Mouse (Mus musculus): ENCODE measurements around the gene Fbxl5. TPM values are rescaled to one million over a fixed set of nuclear protein-coding genes. Genes with fewer than 3 reads are reported as not detected.

The Fbxl5 gene
- polyA plus RNA-seq, 1 experiment from 2014 or later = 82.2 TPM

- Histone ChIP-seq H3K9ac (ENCODE audit: low read depth, low read length) (no peak overlapping the region), H3K27me3 (replicated peaks; ENCODE audit: control insufficient read depth, insufficient read depth, low read length) (no peaks in the 10 kb centered on the region), H3K4me2 (ENCODE audit: low read length) (no peak overlapping the region), H3K4me3 (ENCODE audit: low read length) (no peak overlapping the region), H3K27ac (ENCODE audit: low read depth, low read length) (no peak overlapping the region), H3K9me3 (ENCODE audit: control insufficient read depth, low read length) (no peaks in the 10 kb centered on the region), H3K36me3 (ENCODE audit: control insufficient read depth, insufficient read depth, low read length) (no peaks in the 10 kb centered on the region), H3K4me1 (ENCODE audit: control insufficient read depth, insufficient read depth, low read depth, low read length) (no peaks in the 10 kb centered on the region)
- no peak for ATAC-seq
- 89% methylated on average over 2 of the region's 2 CpGs for WGBS
Measured at GRCm38 (mm10) chr5:43855769-43856168, 34.3 kb upstream of the Fbxl5 start.

DNA sequence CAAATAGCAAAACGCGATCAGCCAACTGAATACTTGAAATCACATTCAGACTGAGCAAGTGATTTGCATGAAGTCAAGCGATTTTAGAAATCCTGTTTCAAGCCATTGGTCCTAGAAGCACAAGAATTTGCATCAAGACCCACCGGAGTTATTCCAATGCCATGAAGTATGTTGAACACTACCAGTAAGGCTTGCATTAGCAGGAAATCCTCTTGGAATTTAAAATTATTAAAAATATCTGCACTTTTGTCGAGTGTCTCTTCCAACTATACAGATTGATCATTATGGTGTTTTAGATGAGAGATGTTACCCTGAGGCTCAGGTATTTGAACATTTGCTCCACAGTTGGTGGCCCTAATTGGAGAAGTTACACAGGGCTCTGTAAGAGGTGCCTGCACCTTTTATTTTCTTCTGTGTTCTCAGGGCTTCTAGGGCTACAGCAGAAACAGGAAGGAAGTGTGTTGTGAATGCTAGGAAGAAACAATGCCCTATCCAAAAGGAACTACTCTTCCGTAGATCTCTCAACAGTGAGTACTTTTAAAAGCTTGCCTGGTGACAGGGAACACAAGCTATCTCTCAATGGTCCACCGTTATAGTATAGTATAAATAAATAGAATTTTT lies 32.5 kb upstream of the Fbxl5 start:
- WGBS = 89% methylated on average over 7 of the region's 7 CpGs
- no peaks in the 10 kb centered on the region for H3K36me3 ChIP-seq (ENCODE audit: control insufficient read depth, insufficient read depth, low read length)

DNA sequence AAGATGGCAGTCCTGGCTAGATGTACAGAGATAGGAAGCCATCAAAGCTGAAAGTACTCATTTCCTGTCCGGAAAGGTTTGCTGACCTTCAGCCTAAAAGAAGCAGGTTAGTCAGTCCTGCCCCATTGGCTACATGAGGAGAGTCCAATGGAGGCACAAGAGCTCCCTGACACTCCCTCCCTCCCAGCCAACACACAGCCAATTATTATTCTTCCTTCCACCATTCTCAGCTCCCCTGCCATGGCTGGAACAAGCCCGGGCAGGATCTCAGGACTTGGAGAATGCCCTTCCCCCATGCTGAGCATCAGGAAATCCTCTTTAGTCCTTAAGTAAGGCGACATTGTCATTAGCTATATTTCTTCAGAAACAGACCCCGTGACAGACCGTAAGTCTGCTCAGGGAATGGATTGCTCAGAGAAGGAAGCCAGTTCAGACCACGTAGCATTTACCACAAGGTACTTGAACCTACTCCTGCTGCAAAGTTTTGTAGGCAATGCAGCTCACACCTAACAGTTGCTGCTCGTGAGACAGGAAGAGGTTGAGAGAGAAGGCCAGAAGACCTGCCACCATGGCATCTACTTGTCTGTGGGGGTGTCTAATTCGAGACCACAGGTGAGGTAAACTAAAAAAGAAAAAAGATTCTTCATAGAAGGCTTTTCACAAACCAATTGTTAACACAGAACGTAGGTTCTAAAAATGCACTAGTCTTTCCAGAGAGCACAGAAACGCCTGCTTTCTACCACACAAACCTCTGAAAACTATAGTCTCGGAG lies 31.8 kb upstream of the Fbxl5 start:
- no peaks in the 10 kb centered on the region for H3K36me3 ChIP-seq (ENCODE audit: control insufficient read depth, insufficient read depth, low read length)
- ATAC-seq = no peak
- H3K27ac ChIP-seq (ENCODE audit: low read depth, low read length) = no peak overlapping the region
- no peak overlapping the region for H3K4me3 ChIP-seq (ENCODE audit: low read length)
- 82% methylated on average over 11 of the region's 11 CpGs for WGBS
- no peaks in the 10 kb centered on the region for H3K27me3 ChIP-seq (replicated peaks; ENCODE audit: control insufficient read depth, insufficient read depth, low read length)
- no peaks in the 10 kb centered on the region for H3K4me1 ChIP-seq (ENCODE audit: control insufficient read depth, insufficient read depth, low read depth, low read length)
- no peak overlapping the region for H3K4me2 ChIP-seq (ENCODE audit: low read length)
- H3K9ac ChIP-seq (ENCODE audit: low read depth, low read length) = no peak overlapping the region
- no peaks in the 10 kb centered on the region for H3K9me3 ChIP-seq (ENCODE audit: control insufficient read depth, low read length)

More for the DNA sequence above, 32.5 kb upstream of the Fbxl5 start:
- no peaks in the 10 kb centered on the region for H3K27me3 ChIP-seq (replicated peaks; ENCODE audit: control insufficient read depth, insufficient read depth, low read length)
- no peak overlapping the region for H3K4me2 ChIP-seq (ENCODE audit: low read length)
- H3K9ac ChIP-seq (ENCODE audit: low read depth, low read length) = no peak overlapping the region
- ATAC-seq = no peak
- no peak overlapping the region for H3K4me3 ChIP-seq (ENCODE audit: low read length)
- H3K9me3 ChIP-seq (ENCODE audit: control insufficient read depth, low read length) = no peaks in the 10 kb centered on the region
- no peaks in the 10 kb centered on the region for H3K4me1 ChIP-seq (ENCODE audit: control insufficient read depth, insufficient read depth, low read depth, low read length)
- no peak overlapping the region for H3K27ac ChIP-seq (ENCODE audit: low read depth, low read length)

- WGBS = 91% methylated on average over 3 of the region's 3 CpGs
- ATAC-seq = no peak
- H3K9ac ChIP-seq (ENCODE audit: low read depth, low read length) = no peak overlapping the region
- H3K27me3 ChIP-seq (replicated peaks; ENCODE audit: control insufficient read depth, insufficient read depth, low read length) = no peaks in the 10 kb centered on the region
- H3K27ac ChIP-seq (ENCODE audit: low read depth, low read length) = no peak overlapping the region
- no peaks in the 10 kb centered on the region for H3K36me3 ChIP-seq (ENCODE audit: control insufficient read depth, insufficient read depth, low read length)
- no peaks in the 10 kb centered on the region for H3K4me1 ChIP-seq (ENCODE audit: control insufficient read depth, insufficient read depth, low read depth, low read length)
- H3K9me3 ChIP-seq (ENCODE audit: control insufficient read depth, low read length) = no peaks in the 10 kb centered on the region
- H3K4me3 ChIP-seq (ENCODE audit: low read length) = no peak overlapping the region
- no peak overlapping the region for H3K4me2 ChIP-seq (ENCODE audit: low read length)
Measured at GRCm38 (mm10) chr5:43848275-43848674, 26.8 kb upstream of the Fbxl5 start.

- Histone ChIP-seq H3K9ac (ENCODE audit: low read depth, low read length) (no peak overlapping the region), H3K27ac (ENCODE audit: low read depth, low read length) (no peak overlapping the region), H3K4me2 (ENCODE audit: low read length) (no peak overlapping the region), H3K27me3 (replicated peaks; ENCODE audit: control insufficient read depth, insufficient read depth, low read length) (no peaks in the 10 kb centered on the region), H3K9me3 (ENCODE audit: control insufficient read depth, low read length) (no peaks in the 10 kb centered on the region), H3K4me3 (ENCODE audit: low read length) (no peak overlapping the region), H3K4me1 (ENCODE audit: control insufficient read depth, insufficient read depth, low read depth, low read length) (no peaks in the 10 kb centered on the region), H3K36me3 (ENCODE audit: control insufficient read depth, insufficient read depth, low read length) (no peaks in the 10 kb centered on the region)
- ATAC-seq = no peak
Measured at GRCm38 (mm10) chr5:43847555-43847954, 26.1 kb upstream of the Fbxl5 start.

- H3K9ac ChIP-seq (ENCODE audit: low read depth, low read length) = no peak overlapping the region
- H3K4me2 ChIP-seq (ENCODE audit: low read length) = no peak overlapping the region
- no peaks in the 10 kb centered on the region for H3K27me3 ChIP-seq (replicated peaks; ENCODE audit: control insufficient read depth, insufficient read depth, low read length)
- no peaks in the 10 kb centered on the region for H3K4me1 ChIP-seq (ENCODE audit: control insufficient read depth, insufficient read depth, low read depth, low read length)
- no peak overlapping the region for H3K27ac ChIP-seq (ENCODE audit: low read depth, low read length)
- no peak for ATAC-seq
- no peaks in the 10 kb centered on the region for H3K36me3 ChIP-seq (ENCODE audit: control insufficient read depth, insufficient read depth, low read length)
- no peak overlapping the region for H3K4me3 ChIP-seq (ENCODE audit: low read length)
- 35% methylated on average over 2 of the region's 2 CpGs for WGBS
- no peaks in the 10 kb centered on the region for H3K9me3 ChIP-seq (ENCODE audit: control insufficient read depth, low read length)
Measured at GRCm38 (mm10) chr5:43846227-43846626, 24.8 kb upstream of the Fbxl5 start.

DNA sequence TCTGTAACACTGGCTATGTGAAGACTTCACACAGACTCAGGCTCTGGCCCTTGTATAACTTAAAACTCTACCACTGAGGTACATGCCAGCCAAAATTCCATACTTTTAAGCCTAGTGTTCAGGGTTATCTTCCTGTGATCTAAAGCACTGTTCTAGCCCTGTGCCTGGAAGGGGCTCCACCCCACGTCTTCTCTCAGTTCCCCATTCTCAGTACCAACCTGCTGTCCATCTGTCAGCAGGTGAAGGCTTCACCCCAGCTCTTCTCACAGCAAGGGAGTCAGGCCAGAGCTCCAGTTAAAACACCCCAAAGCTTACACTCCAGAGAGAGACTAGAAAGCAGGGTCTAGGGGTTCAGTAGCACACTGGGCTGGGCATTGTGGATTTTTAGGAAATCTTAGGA lies 24.2 kb upstream of the Fbxl5 start:
- WGBS = 65% methylated on average over 1 of the region's 1 CpGs
- no peaks in the 10 kb centered on the region for H3K36me3 ChIP-seq (ENCODE audit: control insufficient read depth, insufficient read depth, low read length)
- H3K9me3 ChIP-seq (ENCODE audit: control insufficient read depth, low read length) = no peaks in the 10 kb centered on the region
- H3K4me1 ChIP-seq (ENCODE audit: control insufficient read depth, insufficient read depth, low read depth, low read length) = no peaks in the 10 kb centered on the region
- no peaks in the 10 kb centered on the region for H3K27me3 ChIP-seq (replicated peaks; ENCODE audit: control insufficient read depth, insufficient read depth, low read length)
- H3K4me3 ChIP-seq (ENCODE audit: low read length) = no peak overlapping the region
- no peak overlapping the region for H3K9ac ChIP-seq (ENCODE audit: low read depth, low read length)
- ATAC-seq = no peak
- no peak overlapping the region for H3K4me2 ChIP-seq (ENCODE audit: low read length)
- H3K27ac ChIP-seq (ENCODE audit: low read depth, low read length) = no peak overlapping the region

- no peaks in the 10 kb centered on the region for H3K27me3 ChIP-seq (replicated peaks; ENCODE audit: control insufficient read depth, insufficient read depth, low read length)
Measured at GRCm38 (mm10) chr5:43845083-43845482, 23.6 kb upstream of the Fbxl5 start.

DNA sequence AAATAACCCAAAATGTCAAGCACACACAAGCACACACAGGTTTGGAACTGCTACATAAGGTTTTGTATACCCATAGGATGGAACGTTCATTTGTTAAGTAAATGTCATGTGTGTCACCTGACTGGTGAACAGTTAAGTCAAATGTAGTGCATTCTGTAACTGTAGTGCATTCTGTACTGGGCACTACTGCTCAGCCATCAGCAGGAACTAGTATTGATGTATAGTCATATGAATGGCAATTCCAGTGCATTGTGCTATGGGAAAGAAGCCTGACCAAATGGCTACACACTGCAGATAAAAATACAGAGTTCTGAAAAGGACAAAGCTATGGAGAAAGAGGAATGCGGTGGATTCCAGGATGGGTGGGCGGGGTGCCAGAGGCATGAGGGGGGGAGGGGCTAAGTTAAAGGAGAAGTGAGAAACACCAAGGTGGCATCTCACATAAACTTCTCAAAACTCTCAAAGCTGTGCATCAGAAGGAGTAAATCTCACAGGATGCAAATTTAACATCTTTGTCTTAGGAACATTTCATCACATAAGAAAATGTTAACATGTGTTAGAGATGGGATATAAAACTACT lies 21.2 kb upstream of the Fbxl5 start:
- Histone ChIP-seq H3K4me1 (ENCODE audit: control insufficient read depth, insufficient read depth, low read depth, low read length) (no peaks in the 10 kb centered on the region), H3K4me2 (ENCODE audit: low read length) (no peak overlapping the region), H3K27me3 (replicated peaks; ENCODE audit: control insufficient read depth, insufficient read depth, low read length) (no peaks in the 10 kb centered on the region), H3K27ac (ENCODE audit: low read depth, low read length) (no peak overlapping the region), H3K9me3 (ENCODE audit: control insufficient read depth, low read length) (no peaks in the 10 kb centered on the region), H3K36me3 (ENCODE audit: control insufficient read depth, insufficient read depth, low read length) (no peaks in the 10 kb centered on the region), H3K4me3 (ENCODE audit: low read length) (no peak overlapping the region), H3K9ac (ENCODE audit: low read depth, low read length) (no peak overlapping the region)
- no peak for ATAC-seq
- 72% methylated on average over 3 of the region's 3 CpGs for WGBS

More at GRCm38 (mm10) chr5:43845083-43845482, 23.6 kb upstream of the Fbxl5 start:
- no peaks in the 10 kb centered on the region for H3K4me1 ChIP-seq (ENCODE audit: control insufficient read depth, insufficient read depth, low read depth, low read length)
- WGBS = 76% methylated on average over 5 of the region's 5 CpGs
- H3K27ac ChIP-seq (ENCODE audit: low read depth, low read length) = no peak overlapping the region
- H3K4me3 ChIP-seq (ENCODE audit: low read length) = no peak overlapping the region
- no peaks in the 10 kb centered on the region for H3K9me3 ChIP-seq (ENCODE audit: control insufficient read depth, low read length)
- ATAC-seq = no peak
- H3K36me3 ChIP-seq (ENCODE audit: control insufficient read depth, insufficient read depth, low read length) = no peaks in the 10 kb centered on the region
- no peak overlapping the region for H3K4me2 ChIP-seq (ENCODE audit: low read length)
- H3K9ac ChIP-seq (ENCODE audit: low read depth, low read length) = no peak overlapping the region
